Mouse (Mus musculus) C2C12 (cell line): Measurements from ENCODE around the gene Tmc5.

ENCODE experiments used
- CEBPB ChIP-seq: IDR thresholded peaks from one replicate; pipeline ENCODE4 v1.6.1; 2011; ENCODE audit warnings: low read depth, mild to moderate bottlenecking, control low read depth, moderate library complexity
- CTCF ChIP-seq: IDR thresholded peaks from one replicate; pipeline ENCODE4 v1.5.1; 2011; ENCODE audit not compliant: control insufficient read depth, insufficient read depth, insufficient read length
- MAX ChIP-seq: IDR thresholded peaks from one replicate; pipeline ENCODE4 v1.6.1; 2011; ENCODE audit warnings: mild to moderate bottlenecking, control low read depth
- MYOD1 ChIP-seq: IDR thresholded peaks from one replicate; pipeline ENCODE4 v1.6.1; 2011; ENCODE audit warnings: low read depth; ENCODE audit not compliant: control insufficient read depth, insufficient read length
- MYOG ChIP-seq: IDR thresholded peaks from one replicate; pipeline ENCODE4 v1.6.1; 2011; ENCODE audit not compliant: control insufficient read depth, insufficient read length; ENCODE audit errors: extremely low read depth
- USF1 ChIP-seq: IDR thresholded peaks from one replicate; pipeline ENCODE4 v1.6.1; 2011; ENCODE audit warnings: low read depth, mild to moderate bottlenecking, control low read depth, moderate library complexity

GRCm38 (mm10) chr7:118633951-118634350 lies 36.9 kb downstream of the Tmc5 start:
- TF ChIP-seq CTCF (no peak), MYOD1 (no peak), CEBPB (no peak), MAX (no peak), USF1 (no peak), MYOG (no peak)
